Mouse (Mus musculus) kidney, postnatal 36 days (tissue): Measurements from ENCODE around the gene Ppp1r27.
A peak's percentile ranks its signal among the peaks of the same experiment; 100 is the strongest.

ENCODE experiments used
- DNase-seq, 2 experiments: peaks; one replicate each; pipeline ENCODE4 v3.0.0; 2021 to 2022; ENCODE audit warnings: mixed read lengths in 2 of 2

Gene Ppp1r27

GRCm38 (mm10) chr11:120512790-120513453 lies 38.0 kb downstream of the Ppp1r27 start:
- DNase-seq = peak in 1 of 2 experiments; percentile 48

GRCm38 (mm10) chr11:120510375-120511030 lies 40.4 kb downstream of the Ppp1r27 start:
- no peak for DNase-seq

- no peak for DNase-seq
These were observed 41.0 kb downstream of the Ppp1r27 start for GRCm38 (mm10) chr11:120509940-120510339.

- no peak for DNase-seq
These were observed 42.6 kb downstream of the Ppp1r27 start for GRCm38 (mm10) chr11:120508290-120508870.

GRCm38 (mm10) chr11:120507611-120508289 lies 43.2 kb downstream of the Ppp1r27 start:
- no peak for DNase-seq

GRCm38 (mm10) chr11:120506899-120507298 lies 44.0 kb downstream of the Ppp1r27 start:
- DNase-seq = peak; percentile 67 to 78

- peak in 1 of 2 experiments; percentile 52 for DNase-seq
These were observed 45.3 kb downstream of the Ppp1r27 start for GRCm38 (mm10) chr11:120505661-120506060.

GRCm38 (mm10) chr11:120501701-120502100 lies 49.2 kb downstream of the Ppp1r27 start:
- no peak for DNase-seq

GRCm38 (mm10) chr11:120501018-120501417 lies 49.9 kb downstream of the Ppp1r27 start:
- no peak for DNase-seq

- peak; percentile 94 to 95 for DNase-seq
These were observed 50.6 kb downstream of the Ppp1r27 start for GRCm38 (mm10) chr11:120500357-120500756.
